Mouse (Mus musculus): Measurements from ENCODE around the gene Hck. TPM values are rescaled to one million over a fixed set of nuclear protein-coding genes. Genes with fewer than 3 reads are reported as not detected.

The Hck gene
- 1 to 10 TPM; 2.6 to 3.2 TPM for total RNA-seq (2021)
- long read RNA-seq, partial matches to known transcripts: 0 of 1 reads
- long read RNA-seq, other reads (novel, unspliced or antisense): 0 of 1 reads

DNA sequence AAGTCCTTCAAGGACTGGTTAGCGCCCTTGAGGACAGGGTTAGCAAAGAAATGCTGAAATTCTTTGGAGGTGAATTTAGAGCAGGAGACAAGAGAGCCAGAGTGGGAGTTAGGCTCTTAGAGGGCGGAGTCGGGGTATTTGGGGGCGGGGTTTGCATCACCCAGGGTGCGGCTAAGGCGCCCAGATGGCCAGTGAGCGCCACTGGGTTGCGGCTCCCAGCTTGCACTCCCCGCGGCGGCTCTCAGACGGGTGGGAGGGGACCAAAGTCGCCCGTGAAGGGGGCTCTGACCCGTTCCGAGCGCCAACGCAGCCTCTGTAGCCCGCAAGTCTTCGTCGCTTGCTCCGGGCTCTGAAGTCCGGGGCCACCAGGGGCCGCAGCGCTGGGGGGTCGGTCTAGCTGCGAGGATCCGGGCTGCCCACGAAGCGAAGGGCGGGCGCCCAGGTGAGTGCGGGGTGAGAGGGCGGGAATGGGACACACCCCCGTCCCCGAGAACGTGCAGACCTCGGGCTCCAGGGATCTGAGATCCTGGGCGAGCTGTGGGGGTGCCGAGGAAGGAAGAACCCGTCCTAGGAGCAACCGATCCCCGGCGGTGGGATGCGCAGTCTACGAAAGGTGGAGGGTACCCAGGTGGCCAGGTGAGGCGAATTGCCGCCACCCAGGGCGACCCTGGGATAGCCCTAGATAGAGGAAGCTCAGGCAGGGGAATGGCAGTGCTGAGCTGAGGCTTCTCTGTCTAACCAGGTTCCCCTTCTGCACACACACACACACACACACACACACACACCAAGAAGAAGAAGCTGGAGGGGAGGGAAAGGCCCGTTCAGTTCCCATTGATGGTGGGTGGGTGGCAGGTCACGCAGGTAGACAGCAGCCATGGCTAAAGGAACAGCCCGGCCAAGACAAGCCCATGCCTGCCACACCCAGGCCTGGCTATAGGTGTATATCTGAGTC, at the start of gene Hck:
Hck (plus strand) TSS at position 156 of the 952 bp plus-strand sequence.
- DNase-seq (ENCODE audit: low spot score in 2 of 2): peak in 1 of 2 experiments; percentile 37

DNA sequence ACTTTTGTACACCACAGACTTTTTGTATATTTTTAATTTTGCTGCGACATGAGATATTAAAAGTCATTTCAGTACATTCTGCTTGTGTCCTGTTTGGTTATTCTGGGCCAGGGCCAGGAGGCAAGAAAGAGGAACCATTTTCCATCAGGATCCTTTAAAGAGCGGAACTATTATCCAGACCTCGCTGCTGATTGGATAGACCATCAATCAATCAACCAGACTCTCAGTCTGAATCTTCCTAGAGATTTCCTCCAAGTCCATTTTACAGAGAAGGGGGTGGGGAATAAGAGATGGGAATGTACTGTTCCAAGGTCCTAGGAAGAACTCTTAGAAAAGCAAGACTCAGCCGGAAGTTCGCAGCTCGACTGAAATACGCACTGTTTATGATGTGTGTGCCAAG, 48.1 kb upstream of the Hck start:
- DNase-seq (ENCODE audit: low spot score in 2 of 2): no peak

DNA sequence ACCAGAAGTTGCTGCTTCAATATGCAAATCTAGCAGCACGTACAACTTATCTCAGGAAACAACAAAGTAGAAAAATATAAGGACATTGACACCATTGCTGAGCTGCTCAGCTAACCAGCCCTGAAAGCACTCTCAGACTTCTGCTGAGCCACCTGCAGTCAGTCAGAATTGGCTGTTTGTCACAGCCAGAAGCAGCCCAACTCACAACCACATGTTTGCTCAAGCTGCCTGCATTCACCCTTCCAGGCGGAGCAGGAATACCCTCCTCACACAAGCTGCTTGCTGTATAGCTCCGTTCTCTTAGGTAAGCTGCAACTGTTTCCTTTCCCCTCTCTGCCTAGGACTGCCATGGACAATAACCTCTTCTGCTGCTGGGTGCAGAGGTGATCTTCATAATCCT, 44.9 kb upstream of the Hck start:
- DNase-seq (ENCODE audit: low spot score in 2 of 2): peak; percentile 38 to 42

DNA sequence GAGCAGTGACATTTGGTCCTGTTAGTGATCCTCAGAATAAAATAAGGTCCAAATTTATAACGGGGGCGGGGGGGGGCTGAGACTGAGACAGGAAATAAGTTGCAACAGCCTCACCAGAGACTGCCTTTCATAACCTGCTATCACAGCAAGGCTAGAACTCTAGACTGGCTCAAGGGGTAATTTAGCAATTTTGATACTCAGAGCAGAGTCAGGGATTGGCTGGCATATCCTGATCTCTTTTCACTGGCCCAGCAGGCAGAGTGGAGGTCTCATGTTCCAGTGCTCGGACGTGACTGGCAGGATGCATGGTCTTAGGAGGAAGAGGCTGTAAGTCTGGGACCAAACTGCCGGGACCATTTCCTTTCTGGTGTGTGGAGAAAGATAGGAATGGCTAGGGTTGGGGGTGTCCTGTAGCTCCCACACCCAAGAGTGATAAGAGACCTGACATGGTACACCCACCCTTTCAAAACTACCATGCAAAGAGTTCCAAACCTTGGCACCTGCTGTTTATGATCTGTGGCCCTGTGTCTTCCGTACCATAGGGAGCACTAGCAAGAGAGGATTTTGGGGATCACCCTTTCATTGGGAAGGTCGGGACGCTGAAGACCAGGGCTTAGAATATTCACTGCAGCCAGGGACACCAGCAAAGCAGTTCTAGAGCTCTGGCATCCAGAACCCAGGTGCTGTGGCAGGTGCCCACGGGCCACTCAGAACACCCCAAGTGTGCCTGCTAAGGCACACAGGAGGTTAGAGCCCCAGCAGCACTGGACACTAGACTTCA, 43.9 kb upstream of the Hck start:
- no peak for DNase-seq (ENCODE audit: low spot score in 2 of 2)

DNA sequence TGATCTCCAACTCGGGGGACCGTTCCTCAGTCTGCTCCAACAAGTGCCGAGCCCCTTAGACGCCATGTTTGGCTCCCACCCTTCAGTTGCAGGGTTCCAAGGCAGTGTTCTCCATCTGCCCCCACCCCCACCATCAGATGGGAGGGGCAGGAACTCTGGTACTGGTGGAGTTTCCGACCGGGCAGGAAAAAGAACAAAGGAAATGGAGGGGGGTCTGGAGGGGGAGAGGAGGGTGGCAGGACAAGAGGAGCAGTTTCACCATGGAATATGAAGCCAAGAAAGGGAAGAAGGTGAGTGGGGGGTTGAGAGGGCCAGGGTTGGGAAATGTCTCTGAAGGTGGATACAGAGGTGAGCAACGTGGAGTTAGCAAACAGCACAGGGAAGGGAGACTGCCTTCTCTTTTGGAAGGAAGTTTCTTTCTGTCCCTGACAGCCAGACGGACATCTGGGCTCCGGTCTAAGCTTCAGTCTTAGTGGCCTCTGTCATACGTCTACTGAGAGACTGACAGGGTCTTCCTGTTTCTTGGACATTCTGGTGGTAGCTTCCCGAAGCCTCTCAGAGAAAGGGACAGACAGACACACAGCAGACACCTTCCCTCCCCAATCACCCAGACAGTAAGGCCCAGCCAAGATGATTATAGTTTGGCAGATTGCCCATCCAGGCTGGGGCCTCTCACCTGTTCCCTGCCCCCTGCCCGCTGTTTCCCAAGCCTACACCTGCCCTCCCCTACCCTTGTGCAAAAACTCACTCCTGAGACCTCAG, 42.3 kb upstream of the Hck start, which contains the start of gene Ccm2l:
Ccm2l (plus strand) TSS at position 209 of the 762 bp plus-strand sequence.
- DNase-seq (ENCODE audit: low spot score in 2 of 2): no peak

DNA sequence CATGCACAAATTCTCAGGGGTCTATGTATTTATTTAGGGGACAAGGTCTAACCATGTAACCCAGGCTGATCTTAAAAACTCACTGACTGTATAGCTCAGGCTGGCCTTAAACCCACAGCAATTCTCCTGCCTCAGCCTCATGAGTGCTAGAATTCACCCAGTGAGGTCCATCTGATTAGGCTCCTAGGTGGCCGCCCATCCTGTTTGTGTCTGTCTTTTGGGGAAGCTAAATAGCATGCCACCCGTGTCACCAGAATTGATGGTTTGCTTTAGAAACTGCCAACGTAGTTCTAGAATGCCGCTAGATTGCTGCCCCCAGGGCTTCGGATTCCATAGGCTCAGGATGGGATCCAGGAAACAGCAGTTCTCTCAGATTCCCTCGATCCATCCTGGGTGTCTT, 41.3 kb upstream of the Hck start:
- DNase-seq (ENCODE audit: low spot score in 2 of 2): no peak

DNA sequence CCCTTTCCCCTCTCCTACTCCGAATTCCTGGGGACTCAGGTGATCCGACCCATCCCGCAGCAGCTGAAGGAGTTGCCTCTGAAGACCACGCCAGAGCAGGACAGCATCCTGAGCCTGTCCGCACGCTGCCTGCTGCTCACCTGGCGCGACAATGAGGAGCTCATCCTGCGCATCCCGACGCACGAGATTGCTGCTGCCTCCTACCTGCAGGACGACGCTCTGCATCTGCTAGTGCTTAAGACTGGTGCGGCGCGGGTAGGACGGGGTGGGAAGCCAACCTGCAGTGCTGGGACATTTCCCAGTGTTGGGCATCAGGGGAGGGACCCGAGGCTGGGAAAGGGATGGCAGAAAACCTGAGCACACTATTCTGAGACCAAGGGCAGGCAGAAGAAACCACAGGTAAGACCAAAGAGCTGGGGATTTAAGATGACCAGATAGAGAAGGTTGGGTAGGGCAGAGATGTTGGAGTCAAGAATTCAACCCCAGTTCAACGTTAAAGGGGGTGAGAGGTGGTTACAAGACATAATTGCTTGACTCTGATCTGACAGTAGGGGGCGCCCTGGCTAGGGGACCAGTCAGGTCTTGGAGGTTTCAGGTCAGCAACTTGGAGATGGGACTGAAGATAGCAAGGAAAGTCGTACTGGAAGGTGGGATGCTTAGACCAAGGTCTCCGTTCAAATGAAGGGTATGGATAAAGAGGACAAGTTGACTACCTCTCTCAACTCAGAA, 37.3 kb upstream of the Hck start:
- DNase-seq (ENCODE audit: low spot score in 2 of 2): peak; percentile 39 to 42

DNA sequence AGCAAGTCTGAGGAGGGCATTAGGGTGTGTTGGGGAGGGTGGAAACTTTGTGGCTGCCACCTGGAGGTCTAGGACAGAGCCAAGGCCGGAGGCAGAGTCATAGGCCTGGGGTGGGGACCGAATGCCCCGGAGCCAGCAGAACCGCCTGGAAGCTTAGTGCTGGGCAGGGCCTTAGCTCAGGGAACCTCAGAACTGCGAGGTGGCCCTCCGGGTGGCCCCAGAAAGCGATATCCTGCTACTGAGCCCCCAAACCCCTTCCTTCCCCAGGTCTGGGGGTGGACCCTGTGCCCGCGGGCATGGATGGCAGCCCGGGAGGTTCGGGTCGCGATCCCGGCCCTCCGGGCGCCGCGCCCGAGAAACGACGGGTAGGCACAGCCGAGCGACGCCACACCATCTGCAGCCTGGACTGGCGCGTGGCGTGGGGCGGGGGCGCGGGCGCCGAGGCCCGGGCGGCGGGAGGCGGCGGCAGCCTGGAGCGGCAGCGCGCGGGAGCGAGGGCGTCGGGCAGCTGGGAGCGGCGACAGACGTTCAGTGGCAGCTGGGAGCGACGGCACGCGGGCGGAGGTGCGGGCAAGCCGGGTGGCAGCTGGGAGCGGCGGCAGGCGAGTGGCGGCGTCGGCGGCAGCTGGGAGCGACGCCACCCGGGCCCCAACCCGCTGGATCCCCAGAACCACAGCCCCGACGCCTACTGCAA, 36.6 kb upstream of the Hck start:
- peak; percentile 68 to 71 for DNase-seq (ENCODE audit: low spot score in 2 of 2)

DNA sequence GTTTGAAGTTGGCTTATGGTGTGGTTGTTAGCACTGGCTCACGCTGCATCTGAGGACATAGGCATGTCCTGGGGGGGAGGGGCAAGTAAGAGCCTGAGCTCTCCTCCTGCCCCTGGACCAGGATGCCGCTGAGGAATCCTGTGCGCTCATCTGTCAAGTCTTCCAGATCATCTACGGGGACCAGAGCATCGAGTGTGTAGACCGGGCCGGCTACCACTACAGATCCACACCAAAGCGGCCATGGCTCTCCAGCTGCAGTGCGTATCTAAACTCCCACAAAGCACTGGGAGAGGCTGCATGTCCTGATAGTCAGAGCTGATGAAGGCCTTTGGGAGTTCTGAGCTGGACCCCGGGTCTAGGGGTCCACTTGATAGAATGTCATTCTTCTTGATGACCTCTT, 33.6 kb upstream of the Hck start:
- DNase-seq (ENCODE audit: low spot score in 2 of 2): no peak

DNA sequence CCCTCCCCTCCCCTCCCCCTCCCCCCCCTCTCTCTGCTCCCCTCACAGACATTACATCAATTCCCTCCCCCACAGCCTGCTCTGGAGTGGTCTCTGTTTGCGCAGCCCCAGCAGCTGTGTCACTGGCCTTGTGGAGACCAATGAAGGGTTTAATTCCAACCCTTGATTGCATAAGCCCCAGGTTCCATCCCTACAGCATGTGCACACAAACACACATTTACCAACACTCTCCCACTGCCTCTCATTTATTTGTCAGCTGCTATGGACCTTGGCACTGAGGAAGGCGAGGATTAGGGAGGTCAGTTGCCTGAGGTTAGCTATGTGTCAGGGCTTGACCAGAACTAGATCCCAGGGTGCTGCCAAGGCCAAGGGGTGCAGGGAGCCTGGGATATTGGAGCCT, 32.3 kb upstream of the Hck start:
- DNase-seq (ENCODE audit: low spot score in 2 of 2): no peak

DNA sequence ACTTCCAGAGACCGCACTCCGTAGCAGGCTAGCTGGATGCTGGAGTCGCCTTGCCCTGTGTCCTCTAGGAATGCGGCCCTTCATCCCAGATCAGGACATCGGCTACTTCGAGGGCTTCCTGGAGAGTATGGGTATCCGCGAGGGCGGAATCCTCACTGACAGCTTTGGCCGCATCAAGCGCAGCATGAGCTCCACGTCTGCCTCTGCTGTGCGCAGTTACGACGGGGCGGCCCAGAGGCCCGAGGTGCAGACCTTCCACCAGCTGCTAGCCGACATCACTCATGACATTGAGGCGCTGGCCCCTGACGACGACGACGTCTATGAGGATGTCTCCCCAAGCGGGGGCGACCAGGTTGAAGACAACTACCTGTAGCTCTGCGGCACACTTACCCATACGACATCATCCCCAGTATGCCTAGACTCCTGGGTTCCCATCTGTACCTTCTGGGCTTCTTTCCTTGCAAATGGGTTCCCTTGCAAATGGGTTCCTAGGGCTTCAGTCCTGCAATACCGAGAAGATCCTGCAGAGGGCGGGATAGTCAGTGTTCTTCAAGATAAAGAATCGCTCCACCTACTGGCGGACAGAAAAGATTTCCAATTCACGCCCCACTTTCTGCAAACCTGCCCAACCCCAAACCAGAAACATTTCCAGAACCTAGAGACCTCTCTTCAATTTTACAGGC, 27.3 kb upstream of the Hck start:
- peak; percentile 83 to 84 for DNase-seq (ENCODE audit: low spot score in 2 of 2)

DNA sequence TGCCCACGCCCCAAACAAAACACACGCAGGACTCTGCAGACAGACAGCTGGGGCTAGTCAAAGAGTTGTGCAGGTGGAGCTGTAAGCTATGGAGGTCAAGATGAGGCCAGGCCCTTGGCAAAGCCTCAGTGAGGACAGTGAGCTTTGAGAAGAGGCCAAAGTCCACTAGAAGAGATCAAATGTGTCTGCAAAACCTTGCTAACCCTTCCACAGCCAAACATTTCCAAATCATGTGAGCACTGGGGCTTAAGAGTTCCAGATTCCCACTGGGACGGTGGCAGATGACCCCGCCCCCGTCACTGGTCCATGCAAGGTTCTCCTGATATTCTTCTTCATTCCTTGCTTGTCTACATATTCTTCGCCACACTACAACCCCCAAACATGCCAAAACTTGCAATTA, 26.4 kb upstream of the Hck start:
- DNase-seq (ENCODE audit: low spot score in 2 of 2): no peak

DNA sequence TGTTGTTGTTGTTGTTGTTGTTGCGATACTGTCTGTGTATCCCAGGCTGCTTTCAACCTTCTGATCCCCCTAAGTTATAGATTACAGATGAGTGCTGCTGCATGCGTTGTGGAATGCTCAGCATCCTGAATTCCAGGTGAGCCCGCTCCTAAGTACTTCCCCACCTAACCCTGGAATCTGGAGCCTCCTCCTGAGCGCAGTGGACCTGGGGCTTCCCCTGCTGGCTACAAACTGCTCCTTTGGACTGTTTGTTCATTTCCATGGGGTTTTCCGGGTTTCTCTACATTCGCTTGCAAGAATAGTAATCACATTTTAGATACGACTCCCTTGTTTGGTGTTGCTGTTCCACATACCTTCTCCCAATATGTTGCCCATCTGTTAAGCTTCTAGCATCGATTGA, 25.0 kb upstream of the Hck start:
- no peak for DNase-seq (ENCODE audit: low spot score in 2 of 2)

DNA sequence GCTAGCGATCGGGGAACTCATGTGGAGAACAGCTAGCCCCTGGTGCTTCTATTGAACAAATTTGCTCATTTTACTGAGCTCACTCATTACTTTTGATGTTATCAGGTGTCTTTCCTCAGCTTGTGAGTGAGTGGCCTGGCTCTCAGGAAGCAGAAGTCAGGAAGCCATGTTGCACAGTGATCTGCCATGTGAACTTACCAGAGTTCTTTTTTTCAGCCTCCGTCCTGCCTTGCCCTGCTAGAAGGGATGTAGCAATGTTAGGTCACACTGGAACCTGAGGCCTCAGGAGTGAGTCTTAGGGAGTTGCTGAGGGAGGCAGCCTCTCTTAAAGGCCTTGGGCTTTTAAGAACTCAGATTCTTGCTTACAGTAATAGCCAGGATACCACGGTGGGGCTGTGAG, 24.4 kb upstream of the Hck start:
- no peak for DNase-seq (ENCODE audit: low spot score in 2 of 2)

DNA sequence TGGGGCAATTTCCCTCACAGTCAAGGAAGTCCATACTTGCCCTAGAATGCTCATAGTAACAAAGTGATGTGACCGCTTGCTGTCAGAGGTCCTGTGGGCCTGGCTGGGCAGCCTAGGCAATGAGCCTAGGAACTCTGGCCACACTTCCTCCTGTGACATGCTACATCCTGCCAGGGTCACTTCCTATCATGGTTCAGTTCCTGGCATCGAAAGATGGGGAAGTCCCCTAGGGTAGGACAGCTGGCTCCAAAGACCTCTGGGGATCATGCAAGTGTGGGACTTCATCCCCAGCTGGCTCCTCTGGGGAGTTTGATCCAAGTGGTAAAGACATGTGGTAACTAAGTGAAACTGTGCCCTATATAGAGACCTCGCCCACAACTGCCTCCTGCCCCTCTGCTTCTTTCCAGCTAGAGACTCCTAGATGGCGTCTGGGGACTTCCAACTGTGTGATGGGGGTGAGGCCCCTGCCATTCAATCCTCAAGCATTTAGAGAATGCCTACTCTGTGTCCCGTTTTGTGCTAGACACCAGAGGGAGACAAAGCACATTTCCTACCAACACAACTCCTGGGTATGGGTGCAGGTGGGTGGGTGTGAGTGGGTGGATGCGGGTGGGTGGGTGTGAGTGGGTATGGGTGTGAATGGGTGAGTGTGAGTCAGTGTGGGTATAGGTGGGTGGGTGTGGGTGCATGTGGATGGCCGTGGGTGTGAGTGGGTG, 23.8 kb upstream of the Hck start:
- DNase-seq (ENCODE audit: low spot score in 2 of 2): no peak

DNA sequence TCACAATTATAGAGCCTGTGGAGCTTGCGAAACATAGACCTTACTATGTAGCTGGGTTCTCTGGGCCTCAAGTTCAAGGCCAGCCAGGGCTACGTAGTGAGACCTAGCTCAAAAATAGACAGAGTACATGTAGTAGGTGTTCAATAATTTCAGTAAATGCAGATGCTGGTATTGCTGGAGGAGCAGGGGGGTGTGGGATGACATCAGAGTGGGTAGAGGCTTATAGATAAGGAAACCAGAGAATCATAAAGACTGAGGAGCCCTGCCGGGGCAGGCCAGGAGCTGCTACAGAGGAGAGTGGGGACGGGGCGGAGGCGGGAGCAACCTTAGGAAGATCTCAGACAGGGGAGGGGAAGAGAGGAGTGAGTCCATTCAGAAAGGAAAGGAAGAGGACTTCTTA, 22.7 kb upstream of the Hck start:
- DNase-seq (ENCODE audit: low spot score in 2 of 2): no peak

DNA sequence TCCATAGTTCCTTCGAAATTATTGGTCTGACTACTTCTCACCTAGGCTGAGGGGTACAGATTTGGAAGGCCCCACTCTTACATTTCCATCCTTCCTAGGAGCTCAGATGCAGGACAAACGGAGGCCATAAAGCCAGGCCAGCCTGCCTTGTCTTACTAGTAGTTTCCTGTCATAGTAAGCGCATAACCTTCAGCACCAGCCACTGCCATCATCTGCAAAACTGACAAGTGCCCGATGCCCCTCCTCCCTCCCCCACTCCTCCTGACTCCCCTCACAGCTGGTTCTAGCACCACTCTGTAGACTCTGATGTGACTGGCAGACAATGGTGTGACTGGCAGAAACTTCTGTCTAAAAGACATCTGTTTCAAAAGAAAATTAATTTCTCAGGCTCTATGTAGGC, 22.1 kb upstream of the Hck start:
- DNase-seq (ENCODE audit: low spot score in 2 of 2): no peak

DNA sequence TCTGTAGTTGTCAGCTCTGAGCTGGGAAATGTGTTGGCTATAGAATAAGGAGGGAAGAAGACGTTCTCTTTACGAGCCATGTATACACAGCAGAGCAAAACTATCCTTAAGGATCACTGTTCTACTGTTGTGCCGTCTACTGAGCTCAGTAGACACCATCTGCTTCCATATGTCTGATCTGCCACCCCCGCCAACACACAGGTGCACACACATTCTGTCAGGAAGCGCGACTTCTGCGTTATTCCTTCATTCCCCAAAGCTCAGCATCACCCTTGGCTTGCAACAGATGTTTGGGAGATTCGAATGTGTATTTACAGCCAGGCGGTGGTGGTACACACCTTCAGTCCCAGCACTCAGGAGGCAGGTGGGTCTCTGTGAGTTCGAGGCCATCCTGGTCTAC, 21.2 kb upstream of the Hck start:
- DNase-seq (ENCODE audit: low spot score in 2 of 2): no peak

DNA sequence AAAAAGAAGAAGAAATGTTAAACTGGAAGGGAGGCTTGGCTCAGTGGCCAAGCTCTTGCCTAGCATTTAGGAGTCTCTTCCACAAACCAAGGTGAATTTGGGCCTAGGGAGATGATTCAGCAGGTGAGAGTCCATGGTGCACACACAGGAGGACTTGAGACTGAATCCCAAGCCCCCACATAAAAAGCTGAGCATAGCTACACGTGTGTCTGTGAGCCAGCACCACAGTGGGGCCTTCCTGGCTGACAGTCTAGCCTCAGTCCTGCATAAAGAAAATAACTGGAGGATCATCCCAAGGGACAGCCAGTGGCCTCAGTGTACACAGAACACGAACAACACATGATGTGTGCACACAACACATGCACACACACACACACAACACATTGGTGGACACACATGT, 19.0 kb upstream of the Hck start:
- DNase-seq (ENCODE audit: low spot score in 2 of 2): no peak

All from layer of hippocampus, postnatal 10 days (tissue).